Mouse (Mus musculus): Measurements from ENCODE around the gene Stx7.

Gene Stx7

GRCm38 (mm10) chr10:24164909-24165304 lies 15.8 kb downstream of the Stx7 start:
- intact Hi-C loops (cut with DNase I): no loop called here

- intact Hi-C loops (cut with DNase I): no loop called here
Observed at GRCm38 (mm10) chr10:24165526-24166055, 16.5 kb downstream of the Stx7 start.

DNA sequence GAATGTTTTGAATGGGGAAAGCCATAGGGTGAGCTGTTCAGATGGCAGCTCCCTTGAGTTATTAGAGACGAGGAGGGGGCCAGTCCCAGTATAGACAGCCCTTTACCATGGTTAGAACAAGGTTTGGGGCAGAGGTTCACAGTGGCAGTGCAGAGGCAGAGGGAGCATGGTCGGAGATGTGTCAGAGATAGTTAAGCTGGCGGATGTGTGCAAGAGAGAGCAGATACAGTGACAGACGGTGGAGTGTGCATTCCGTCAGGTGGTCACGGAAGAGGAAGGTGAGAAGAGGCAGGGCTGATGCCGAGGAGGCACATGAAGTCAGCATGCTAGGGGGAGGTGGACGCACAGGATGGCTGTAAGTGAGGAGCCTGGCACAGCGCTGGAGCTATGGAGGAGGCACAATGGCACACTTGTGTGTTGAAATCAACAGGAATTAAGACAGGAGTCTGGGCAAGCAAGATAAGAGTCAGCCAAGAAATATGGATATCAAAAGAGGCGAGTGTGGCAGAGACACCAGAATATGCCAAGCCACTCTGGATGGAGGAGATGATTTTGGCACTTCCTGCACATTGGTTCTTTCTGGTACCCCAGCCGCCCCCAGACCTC lies 19.0 kb downstream of the Stx7 start:
- intact Hi-C loops (cut with DNase I): no loop called here

GRCm38 (mm10) chr10:24168854-24169253 lies 19.8 kb downstream of the Stx7 start:
- intact Hi-C loops (cut with DNase I): no loop called here

DNA sequence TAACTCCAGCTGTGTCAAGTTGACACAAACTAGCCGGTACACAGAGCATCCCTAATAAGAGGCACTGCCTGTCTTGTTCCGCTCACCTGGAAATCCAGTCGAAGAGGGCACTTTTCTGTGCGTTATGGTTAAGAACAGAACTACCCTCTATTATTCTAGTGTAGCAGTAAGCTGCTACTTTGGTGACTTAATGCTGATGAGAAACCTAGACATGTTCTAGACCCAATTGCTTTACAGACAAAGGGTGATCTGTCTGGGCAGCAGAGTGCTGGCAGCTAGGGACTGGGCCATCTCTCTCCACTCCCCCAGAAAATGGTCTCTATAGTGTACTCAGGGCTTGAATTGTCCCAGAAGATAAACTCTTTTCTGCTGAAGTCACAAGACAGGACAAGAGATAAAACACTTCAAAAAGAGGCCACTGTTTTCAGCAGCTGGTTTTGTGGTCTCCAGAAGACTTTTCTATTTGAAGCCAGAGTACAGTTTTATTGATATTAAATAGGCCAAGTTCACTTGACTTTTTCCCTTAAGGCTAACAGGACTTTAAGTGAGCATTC lies 22.9 kb downstream of the Stx7 start:
- intact Hi-C loops (cut with DNase I): no loop called here

DNA sequence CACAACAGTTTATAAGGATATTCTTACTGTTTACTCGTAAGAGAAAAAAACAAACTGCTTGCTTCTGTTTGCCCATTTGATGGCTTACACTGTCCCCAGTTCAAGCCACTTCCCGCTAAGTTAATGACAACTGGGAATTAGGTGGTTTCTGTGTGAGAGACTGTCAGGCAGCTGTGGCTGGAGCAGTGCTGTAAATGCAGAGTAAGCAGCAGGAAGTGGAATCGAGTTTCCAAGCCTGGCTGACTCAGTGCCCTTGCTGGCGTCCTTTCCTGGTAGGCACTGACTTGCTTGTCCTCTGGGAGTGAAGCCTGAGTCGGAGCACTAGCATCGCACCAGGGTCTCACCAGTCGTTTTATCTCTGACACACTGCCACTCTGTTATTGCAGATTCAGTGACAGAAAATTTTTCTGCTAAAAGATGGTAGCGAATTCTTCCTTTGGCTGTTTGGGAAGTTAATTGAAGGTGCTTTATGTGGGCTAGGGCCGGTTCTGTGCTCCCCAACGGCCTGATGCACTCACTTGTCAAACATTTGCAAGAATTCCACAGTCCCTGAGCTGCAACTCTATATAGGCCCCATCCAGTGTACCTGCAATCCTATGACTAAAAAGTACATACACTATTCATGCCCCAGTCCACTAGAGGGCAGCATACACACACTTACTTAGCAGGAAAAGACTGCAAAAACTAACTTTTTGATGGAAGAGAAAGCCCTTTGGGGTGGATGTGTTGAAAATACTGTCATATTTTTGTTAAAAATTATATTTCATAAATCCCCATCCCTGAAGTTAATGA lies 24.3 kb downstream of the Stx7 start:
- intact Hi-C loops (cut with DNase I): no loop called here

DNA sequence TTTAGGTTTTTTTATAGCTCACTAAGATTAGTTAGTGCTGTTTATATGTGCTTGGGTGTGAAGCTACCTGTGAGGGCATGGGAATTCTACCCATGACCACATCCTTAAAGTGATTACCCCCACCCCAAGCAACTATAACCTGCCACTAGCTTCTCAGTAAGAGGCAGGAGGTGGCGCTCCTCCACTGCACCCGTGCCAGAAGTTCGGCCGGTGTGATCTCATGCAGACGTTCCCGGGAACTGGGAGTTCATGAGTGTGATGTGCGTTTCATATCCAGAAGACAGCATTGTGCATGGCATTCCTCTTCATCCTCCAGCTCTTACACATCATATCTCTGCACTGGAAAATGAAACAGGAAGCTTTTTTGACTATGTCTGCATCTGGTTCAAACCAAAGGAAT lies 41.3 kb downstream of the Stx7 start:
- intact Hi-C loops (cut with DNase I): no loop called here

DNA sequence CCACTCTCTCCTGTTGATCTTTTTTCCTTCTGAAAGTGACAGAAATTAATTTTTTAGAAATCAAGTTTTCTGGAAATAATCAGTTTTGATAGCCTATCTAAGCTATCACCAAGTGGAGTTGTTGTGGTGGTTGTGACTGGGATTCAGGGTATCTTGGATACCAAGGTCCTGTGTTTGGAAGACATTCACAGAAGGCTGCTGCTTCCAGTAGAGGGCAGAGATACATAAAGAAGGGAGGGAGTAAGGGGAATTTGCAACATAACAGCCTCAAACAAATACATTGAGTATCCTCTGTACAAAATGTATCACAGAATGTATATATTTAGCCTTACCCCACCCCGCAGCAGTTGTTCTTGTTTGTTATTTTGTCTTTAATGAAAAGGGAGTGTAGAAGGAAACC lies 42.9 kb downstream of the Stx7 start:
- intact Hi-C loops (cut with DNase I): loop anchor here (1.0 kb wide), 1 partner anchor 106 kb away; no protein-coding TSS in a partner anchor

DNA sequence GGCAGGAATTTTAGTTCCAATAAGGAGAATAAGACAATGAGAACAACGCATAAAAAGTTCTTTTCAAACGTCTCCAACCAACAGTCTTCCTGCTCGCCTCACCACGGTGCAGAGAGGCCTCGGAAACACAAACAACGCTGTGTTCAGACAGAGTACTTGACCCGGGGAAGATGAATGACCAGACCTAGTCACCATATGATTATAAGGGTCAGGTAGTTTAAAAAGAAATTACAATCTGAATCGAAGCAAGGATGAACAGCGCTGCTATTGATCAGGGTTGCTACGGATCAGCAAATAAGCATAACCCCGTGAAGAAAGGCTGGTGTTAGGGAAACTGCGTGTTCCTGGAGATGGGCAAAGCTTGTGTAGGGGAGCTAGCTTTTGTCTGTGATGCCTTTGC lies 50.2 kb downstream of the Stx7 start:
- intact Hi-C loops (cut with DNase I): no loop called here

- intact Hi-C loops (cut with DNase I): no loop called here
Observed at GRCm38 (mm10) chr10:24200099-24200498, 51.0 kb downstream of the Stx7 start.

GRCm38 (mm10) chr10:24210075-24210474 lies 61.0 kb downstream of the Stx7 start:
- intact Hi-C loops (cut with DNase I): no loop called here

GRCm38 (mm10) chr10:24213297-24213696 lies 64.2 kb downstream of the Stx7 start:
- intact Hi-C loops (cut with DNase I): no loop called here

- intact Hi-C loops (cut with DNase I): no loop called here
Observed at GRCm38 (mm10) chr10:24217558-24218268, 68.6 kb downstream of the Stx7 start.

GRCm38 (mm10) chr10:24220931-24221330 lies 71.8 kb downstream of the Stx7 start:
- intact Hi-C loops (cut with DNase I): no loop called here

GRCm38 (mm10) chr10:24222911-24223310 lies 73.8 kb downstream of the Stx7 start:
- intact Hi-C loops (cut with DNase I): no loop called here

GRCm38 (mm10) chr10:24223449-24224143 lies 74.5 kb downstream of the Stx7 start, which contains the start of gene Moxd1:
Gene Moxd1, plus strand, starts transcription at chr10:24223517.
- intact Hi-C loops (cut with DNase I): no loop called here

DNA sequence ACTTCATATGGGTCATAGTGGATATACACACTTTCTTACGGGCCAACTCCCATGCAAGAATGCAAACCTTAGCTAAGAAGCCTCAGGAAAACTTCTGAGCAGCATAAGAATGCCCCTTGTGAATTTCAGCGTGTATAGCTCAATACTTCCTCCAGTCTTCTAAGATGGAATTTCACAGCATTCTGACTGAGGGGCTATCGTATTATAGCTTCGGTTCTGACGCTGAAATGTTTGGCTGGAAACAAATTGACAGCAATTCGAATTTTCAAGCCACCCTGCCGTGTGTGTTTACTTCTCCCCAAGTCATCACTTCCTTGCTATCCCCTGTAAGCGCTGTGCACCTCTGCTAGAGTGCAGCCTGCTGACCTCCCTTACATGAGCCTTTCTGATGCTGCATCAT lies 75.5 kb downstream of the Stx7 start:
- intact Hi-C loops (cut with DNase I): no loop called here

DNA sequence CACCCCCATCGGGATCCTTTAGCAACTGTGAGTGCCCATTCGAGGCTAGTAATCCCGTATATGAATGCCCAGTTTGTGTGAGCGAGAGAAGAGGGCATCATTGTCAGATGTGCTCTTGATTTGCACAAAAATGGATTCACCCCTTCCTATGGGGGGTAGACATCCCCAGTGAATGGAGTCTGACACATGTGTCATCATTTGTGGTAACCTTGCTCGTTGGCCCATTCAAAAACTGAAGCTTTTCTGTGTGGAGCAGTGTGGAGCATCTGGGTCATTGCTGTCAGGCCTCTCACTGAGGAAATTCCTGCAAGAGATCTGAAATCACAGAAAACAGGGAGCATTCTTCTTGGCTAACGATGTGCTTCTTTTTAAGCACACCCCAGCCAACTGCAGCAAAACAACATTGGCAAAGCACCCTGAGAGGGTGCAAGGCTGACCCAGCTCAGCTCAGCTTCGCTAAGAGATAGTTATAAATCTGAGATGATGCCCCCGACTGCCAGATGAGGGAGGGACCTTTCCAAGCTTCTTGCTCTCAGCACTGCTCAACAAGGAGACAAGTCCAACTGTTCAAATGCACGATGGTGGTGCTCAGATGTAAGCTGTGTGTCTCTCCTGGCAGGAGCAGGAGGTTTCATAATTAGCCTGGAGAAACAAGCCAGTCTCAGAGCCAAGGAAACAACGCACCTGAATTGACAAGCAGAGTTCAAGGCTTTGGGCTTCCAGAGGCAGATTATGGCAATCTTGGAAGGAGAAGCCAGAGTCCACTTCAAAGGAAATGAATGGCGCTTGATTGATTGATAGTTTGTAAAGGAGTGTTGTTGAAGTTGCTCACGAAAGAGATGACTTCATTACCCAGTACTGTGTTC lies 79.4 kb downstream of the Stx7 start:
- intact Hi-C loops (cut with DNase I): no loop called here

DNA sequence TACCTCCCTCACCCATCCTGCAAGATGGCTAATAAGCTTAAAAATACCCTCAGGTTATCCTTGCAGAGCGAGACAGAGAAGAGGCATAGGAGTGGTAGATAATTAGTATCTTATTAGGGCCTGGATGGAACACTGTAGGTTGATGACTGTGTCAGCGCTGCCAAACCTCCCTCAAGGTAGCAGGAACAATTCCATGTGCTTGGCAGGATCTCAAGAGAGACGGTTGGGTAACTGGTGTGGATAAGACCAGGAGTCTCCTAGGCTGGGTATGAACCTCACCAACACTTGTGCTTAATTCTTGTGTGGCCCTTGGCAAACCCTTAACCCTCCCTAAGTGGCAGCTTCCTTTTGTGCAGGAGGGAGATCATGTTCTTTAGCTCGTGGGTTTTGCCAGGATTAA lies 83.2 kb downstream of the Stx7 start:
- intact Hi-C loops (cut with DNase I): no loop called here
